Mouse (Mus musculus) heart, adult 2 months (tissue): ENCODE results near the gene Kank1.

Experiments used
- CTCF ChIP-seq: fragments of 200-600 bp; IDR thresholded peaks from 2 replicates; pipeline ENCODE4 v1.8.1; 2022; ENCODE audit warnings: antibody characterized with exemption, mild to moderate bottlenecking, moderate library complexity
- EP300 ChIP-seq: fragments of 200-500 bp; IDR thresholded peaks from 2 replicates; pipeline ENCODE4 v1.6.1; 2011; ENCODE audit warnings: low read depth, low read length, control low read depth; ENCODE audit not compliant: insufficient read depth
- POLR2A ChIP-seq: fragments of 200-500 bp; IDR thresholded peaks from 2 replicates; pipeline ENCODE4 v1.6.1; 2011; ENCODE audit warnings: mild to moderate bottlenecking, low read depth, low read length, control low read depth; ENCODE audit not compliant: insufficient read depth

- TF ChIP-seq CTCF (no peak), POLR2A (no peak), EP300 (no peak)
These were observed 162.9 kb downstream of the Kank1 start for GRCm38 (mm10) chr19:25399511-25400211.
